Mouse (Mus musculus) testis, postnatal 14 days (tissue): Measurements from ENCODE around the gene Olfr224.
"Not testable (repeated sequence)": the region's sequence is repeated elsewhere in the genome, so short reads cannot be mapped to it uniquely, and the experiment has no call there.

Experiments used
- DNase-seq: peaks from one replicate; pipeline ENCODE4 v3.0.0; 2021; ENCODE audit warnings: low spot score

Gene Olfr224

DNA sequence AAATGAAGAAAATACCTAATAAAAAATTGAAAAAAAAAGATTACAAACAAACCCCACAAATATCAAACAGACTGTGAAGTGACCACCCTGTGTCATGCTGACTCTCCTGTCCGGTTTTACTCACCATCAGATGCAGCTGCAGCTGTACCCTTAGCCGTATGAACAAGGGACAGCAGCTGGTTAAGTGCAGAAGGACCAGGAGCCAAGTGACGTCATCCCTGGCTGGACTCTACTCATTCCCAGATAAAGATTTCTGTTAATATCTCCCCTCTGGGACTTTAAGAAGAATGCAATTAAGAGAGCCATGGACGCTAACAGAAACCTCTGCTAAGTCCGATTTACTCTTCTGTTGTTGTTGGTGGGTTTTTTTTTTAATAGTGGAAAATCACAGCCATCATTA lies at the start of gene Olfr224:
Gene Olfr224 (minus strand): TSS at position 149 of the 400 bp plus-strand sequence.
- no peak for DNase-seq

DNA sequence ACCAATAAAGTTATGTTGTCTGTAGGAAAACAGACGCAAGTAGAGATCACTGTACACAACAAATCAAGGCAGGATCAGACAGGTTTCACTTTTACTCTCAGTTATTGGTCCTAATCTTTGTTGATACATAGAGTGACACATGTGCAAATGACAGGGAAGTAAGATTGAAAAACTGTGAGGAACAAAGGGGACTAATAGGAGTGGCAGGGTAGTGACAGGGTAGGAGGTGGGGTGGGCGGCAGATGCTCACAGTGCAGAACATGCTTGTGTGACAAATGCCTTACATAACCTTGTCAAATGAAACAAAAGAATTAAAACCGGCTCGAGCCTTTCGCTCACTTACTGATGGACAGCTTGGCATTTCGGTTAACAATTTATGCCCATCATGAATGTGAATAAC lies 48.4 kb upstream of the Olfr224 start:
- no peak for DNase-seq

DNA sequence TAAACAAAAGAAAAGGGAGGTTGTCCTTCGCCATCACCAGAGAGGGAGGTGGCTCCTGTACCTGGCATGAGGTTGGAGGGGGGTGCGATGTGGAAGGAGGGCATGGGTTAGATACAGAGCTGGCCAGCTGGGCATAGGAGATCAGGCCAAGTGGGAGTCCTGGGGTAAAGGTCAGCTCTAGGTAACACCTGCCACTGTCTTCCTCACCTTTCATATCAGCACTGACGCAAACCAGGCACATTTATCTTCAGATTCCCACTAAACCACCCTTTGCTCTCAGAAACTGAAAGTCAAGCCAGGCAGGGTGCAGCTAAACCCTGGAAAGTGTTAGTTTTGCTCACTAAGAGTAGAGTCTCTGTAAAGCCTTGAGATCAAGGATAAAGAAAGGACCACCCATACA lies 48.0 kb upstream of the Olfr224 start:
- DNase-seq, result no peak

- DNase-seq, result no peak
These were observed 45.6 kb upstream of the Olfr224 start, which contains the start of gene 2210407C18Rik for GRCm38 (mm10) chr11:58615975-58616374. Gene 2210407C18Rik (minus strand): TSS chr11:58616075.

DNA sequence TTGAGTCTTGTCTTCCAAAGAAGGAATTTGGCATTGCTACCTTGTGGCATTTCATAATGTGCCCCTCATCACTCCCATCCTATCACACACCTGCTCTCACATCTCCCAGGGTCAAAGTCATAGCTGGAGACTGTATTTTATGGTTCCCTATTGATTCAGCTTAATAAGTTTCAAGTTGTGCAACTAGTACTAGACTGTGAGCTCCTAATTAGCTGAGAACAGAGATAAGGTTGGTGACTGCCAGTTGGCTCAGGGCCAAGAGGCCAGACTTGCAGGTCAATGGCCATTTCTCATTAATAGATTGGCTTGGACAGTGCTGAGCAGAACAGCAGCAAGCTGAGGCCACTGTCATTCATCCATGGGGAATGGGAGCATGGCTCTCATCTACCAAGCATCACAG lies 44.2 kb upstream of the Olfr224 start:
- DNase-seq, result no peak

- no peak for DNase-seq
These were observed 43.0 kb upstream of the Olfr224 start for GRCm38 (mm10) chr11:58613359-58613758.

DNA sequence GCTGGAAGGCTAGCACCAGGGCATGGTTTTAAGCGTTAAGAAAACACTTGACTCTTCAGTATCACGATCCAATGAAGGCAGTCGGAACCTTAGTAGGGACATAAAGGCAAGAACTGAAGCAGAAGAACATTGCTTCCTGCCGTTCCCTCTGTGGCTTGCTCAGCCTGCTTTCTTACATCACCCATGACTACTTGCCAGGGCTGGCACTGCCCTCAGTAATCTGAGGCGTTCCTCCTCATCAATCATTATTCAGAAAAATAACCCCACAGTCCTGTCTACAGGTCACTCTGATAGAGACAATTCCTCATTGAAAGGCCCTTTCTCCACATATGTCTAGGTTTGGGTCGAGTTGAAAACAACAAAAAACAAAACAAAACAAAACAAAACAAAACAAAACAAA lies 36.7 kb upstream of the Olfr224 start:
- no peak for DNase-seq

- no peak for DNase-seq
These were observed 36.0 kb upstream of the Olfr224 start for GRCm38 (mm10) chr11:58606177-58606919.

- no peak for DNase-seq
These were observed 34.9 kb upstream of the Olfr224 start for GRCm38 (mm10) chr11:58605228-58605627.

DNA sequence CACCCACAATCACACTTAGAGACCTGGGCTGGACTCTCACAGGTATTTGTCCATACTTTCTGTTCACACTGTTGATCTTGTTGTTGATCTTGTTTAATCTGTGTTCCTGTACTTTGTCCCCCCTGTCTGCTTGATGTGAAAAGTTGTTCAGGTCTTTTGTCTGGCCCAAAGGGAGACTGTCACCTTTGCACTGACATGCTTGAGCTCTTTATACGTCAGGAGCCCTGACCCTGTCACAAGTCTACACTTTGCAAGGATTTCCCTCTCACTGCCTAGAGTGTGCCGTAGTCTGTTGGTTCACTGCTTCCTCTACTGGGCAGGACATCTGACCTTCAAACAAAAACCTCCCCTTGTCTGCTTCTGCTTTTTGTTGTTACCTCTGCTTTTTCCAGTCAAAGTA lies 34.3 kb upstream of the Olfr224 start:
- DNase-seq, result no peak

DNA sequence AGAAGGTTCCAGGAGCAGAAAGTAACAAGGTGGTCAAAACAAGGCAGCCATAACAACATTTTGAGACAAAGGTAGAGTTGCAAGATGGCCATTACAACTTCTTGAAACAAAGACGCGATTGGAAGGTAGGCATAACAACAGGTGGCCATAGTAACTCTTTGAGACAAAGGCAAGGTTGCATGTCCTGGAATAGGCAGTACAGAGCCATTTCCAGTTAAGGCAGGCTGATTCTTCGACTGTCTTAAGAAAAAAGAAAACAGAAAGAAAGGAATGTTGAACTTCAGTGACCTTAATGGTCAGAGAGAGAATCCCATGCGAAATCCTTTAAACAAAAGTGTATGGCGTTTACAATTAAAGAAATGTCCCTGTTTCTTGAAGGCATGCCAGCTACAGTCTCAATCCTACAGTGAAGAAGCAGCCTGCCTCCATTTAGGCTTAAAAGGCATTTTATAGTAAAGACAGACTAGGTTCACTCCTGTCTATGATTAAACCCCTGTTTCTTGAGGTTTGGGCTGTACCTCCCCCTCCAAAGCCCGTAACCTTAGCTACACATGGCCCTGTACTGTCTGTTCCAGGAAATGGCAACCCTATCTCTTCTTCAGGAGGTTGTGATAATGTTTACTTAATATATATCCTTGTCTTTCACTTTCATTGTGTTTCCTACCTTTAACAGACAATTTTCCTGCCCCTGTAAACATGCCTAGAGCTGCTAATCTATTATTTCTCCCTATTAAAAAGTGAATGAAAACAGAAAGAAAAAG lies 32.6 kb upstream of the Olfr224 start:
- DNase-seq, result peak; percentile 33

- no peak for DNase-seq
These were observed 31.7 kb upstream of the Olfr224 start for GRCm38 (mm10) chr11:58602062-58602461.

DNA sequence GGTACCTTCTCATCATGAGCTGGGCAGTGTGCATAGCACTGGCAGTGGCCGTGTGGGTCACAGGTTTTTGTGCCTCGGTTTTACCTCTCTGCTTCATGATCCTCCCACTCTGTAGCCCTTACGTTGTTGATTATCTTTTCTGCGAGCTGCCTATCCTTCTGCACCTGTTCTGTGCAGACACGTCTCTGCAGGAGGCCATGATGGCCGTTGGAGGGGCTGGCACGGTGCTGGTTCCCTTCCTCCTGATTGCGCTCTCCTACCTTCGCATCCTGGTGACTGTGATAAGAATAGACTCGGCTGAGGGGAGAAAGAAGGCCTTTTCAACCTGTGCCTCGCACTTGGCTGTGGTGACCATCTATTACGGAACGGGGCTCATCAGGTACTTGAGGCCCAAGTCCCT lies 27.5 kb upstream of the Olfr224 start:
- DNase-seq, result no peak

DNA sequence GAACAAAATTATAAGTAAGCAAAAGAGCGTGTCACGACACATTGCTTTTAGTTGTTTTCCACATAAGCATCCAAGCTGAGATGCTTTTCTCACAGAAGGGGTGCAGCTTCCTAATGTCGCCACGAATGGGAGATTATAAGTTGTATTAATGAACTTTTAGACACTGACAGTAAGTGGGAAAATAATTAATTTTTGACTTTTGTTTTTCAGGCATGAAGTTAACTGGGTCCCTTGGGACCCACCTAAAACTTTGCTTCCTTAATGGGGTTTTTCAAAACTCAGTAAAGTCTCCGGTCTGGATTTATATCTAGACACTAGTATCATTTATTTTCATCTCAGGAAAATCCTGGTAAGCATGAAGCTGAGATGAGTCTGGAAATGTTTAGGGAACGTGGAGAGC lies 24.5 kb upstream of the Olfr224 start, which contains the start of gene Olfr324:
Gene Olfr324 (plus strand): TSS at position 301 of the 400 bp plus-strand sequence.
- DNase-seq, result no peak

DNA sequence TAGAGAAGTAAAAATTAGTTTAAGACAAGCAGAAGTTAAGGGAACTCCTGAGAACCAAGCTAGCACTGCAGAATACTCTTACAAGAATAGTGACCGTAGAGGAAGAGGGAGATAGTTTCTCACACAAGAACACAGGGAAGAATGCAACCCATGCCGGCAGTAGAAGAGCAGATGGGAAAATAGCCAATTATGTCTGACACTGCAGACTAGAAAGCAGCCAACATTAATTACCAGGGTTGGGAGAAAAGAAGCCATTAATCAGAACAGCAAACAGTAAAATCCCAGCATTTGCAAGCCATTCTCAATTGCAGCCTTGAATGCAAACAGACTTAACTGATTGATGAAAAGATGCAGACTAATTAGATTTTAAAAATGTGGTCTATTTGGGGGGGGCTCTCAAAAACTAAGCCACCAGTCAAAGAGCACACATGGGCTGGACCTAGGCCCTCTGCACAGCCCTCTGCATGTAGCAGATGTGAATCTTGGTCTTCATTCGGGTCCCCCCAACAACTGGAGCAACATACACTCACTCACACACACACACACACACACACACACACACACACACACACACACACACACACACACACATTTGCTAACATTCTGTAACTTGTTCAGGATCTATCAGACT lies 18.4 kb upstream of the Olfr224 start:
- DNase-seq, result no peak

DNA sequence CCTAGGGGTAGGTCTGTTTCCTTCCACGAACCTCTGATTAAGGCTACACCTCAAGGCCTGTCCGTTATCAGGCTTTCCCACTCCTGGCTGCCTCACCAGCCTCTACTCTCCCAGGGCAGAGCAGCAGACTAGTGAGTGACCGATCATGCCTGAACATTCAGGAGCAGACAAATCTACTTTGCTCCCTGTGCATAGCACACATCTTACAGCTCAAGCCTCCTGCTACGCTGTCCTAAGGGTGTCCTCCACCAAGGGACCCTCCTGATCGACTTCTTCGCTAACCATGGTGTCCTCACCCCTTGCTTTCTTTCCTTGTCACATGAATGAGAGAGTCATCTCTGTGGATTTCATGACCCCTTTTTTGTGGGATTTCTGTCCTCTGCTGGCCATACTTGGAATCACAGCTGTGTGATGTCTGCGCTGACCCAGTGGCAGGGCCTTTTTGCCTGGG lies 17.6 kb upstream of the Olfr224 start:
- DNase-seq, result no peak

GRCm38 (mm10) chr11:58578636-58579035 lies 8.3 kb upstream of the Olfr224 start:
- no peak for DNase-seq

DNA sequence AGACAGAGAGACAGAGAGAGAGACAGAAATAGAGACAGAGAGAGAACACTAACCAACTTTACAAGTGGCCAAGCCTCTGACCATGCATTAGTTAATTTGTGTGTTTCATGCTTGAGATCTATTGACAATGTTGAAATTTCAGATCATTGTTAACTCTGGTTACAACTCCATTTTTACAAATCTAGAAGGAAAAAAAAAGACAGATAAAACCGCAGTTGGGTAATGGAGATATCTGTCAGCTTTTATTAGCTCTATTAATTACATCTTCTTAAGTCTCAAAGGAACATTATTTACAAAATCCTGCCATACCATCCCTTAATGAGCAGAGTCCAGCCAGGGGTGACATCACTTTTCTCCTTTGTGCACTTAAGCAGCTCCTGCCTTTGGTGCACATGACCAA lies 7.1 kb upstream of the Olfr224 start, which contains the start of gene Olfr325:
Gene Olfr325 (plus strand): TSS at position 301 of the 400 bp plus-strand sequence.
- DNase-seq, result no peak

- no peak for DNase-seq
These were observed 14.8 kb downstream of the Olfr224 start, which contains the start of gene Olfr328 for GRCm38 (mm10) chr11:58555536-58555935. Gene Olfr328 (minus strand): TSS chr11:58555636.

- DNase-seq, result no peak
These were observed 24.0 kb downstream of the Olfr224 start, which contains the start of gene Olfr329-ps for GRCm38 (mm10) chr11:58546322-58546721. Gene Olfr329-ps (minus strand): TSS chr11:58546422.

DNA sequence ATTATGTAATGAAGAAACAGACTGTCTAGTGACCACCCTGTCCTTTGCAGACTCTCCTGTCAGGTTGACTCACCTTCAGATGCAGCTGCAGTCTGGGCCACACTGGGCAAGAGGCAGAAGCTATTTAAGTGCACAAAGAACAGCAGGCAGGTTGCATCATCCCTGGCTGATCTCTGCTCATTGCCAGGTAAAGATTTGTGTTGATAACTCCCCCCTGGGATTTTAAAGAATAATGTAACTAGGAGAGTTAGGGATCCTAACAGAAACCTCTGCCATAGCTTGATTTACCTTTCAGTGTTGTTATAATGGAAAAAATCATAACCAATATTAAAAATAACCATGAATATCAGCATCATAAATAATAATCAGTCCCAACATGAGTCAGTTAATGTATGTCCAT lies 35.6 kb downstream of the Olfr224 start, which contains the start of gene Olfr330:
Gene Olfr330 (minus strand): TSS at position 101 of the 400 bp plus-strand sequence.
- not testable (repeated sequence) for DNase-seq

DNA sequence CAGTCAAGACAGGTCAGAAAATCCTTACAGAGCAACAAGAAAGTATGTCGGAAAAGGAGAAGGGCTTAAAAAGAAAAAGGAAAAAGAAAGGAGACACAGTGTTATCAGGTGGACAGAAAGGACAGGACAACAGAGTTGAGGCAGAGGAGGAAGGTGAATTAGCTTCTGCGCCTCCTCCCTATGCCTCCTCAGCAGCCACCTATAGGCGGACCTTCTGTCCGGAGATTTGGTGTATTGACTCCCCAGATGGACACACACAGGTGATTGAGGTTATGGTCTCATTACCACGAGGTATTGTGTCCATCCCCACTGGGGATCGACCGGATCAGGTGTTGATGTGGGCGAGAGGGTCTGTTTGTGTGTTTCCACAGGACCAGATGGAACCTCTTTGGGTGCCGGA lies 50.6 kb downstream of the Olfr224 start:
- peak; percentile 28 for DNase-seq
